ENCODE assay signal across 7 mouse cellular contexts in the genomic region with DNA sequence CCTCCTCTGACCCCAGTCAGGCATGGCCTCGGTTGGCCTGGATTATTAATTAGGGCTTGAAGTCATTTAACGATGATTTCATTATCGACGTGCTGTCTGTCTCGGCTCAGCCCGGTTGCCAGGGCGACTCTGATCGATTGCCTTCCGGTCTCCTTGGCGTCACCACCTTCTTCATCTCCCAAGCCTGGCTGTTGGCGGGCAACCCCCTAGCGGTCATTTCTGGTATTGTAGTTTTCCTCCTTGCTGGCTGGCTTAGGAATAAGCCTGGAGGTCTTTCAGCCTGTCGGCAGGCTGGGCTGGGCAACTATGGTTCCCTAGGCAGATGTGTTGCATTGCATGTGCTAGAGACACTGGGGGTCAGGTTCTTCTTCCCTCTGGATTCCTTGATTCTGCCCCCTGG. TPM values are rescaled to one million over a fixed set of nuclear protein-coding genes. Genes with fewer than 3 reads are reported as not detected.
DNase-seq lines count a peak whose midpoint lies in the region; ATAC-seq lines count a peak whose summit lies in the region.

No protein-coding gene starts in this region.

- H3K9me3 ChIP-seq in forebrain, embryonic 12.5 days = no peaks in the 10 kb centered on the region
- H3K9me3 ChIP-seq in kidney, embryonic 16.5 days (ENCODE audit: low read length) = no peaks in the 10 kb centered on the region
- no peaks in the 10 kb centered on the region for H3K9me3 ChIP-seq in midbrain, embryonic 11.5 days (ENCODE audit: control insufficient read depth, low read length)

- H3K4me2 ChIP-seq in forebrain, embryonic 12.5 days = 0 out of 2 replicates have a peak overlapping the region, but pooled peaks have one; percentile 17
- 0 out of 2 replicates have a peak overlapping the region, but pooled peaks have one; percentile 11 for H3K4me2 ChIP-seq in kidney, embryonic 16.5 days (replicated peaks; ENCODE audit: low read depth, low read length)
- peak overlapping the region; percentile 1; the same call in 1 of the 2 replicates for H3K4me2 ChIP-seq in midbrain, embryonic 11.5 days

- H3K4me1 ChIP-seq in forebrain, embryonic 12.5 days = peaks cover 15% of the 10 kb centered on the region
- peaks cover 10% of the 10 kb centered on the region; the same call in 1 of the 2 replicates for H3K4me1 ChIP-seq in kidney, embryonic 16.5 days (ENCODE audit: insufficient read depth, low read length)
- no peaks in the 10 kb centered on the region for H3K4me1 ChIP-seq in midbrain, embryonic 11.5 days (ENCODE audit: control insufficient read depth, insufficient read depth, low read length)

- no peak overlapping the region for H3K9ac ChIP-seq in forebrain, embryonic 12.5 days
- H3K9ac ChIP-seq in kidney, embryonic 16.5 days (replicated peaks; ENCODE audit: low read length) = no peak overlapping the region
- no peak overlapping the region for H3K9ac ChIP-seq in midbrain, embryonic 11.5 days (ENCODE audit: low read length)

- peaks cover 90% of the 10 kb centered on the region for H3K27me3 ChIP-seq in forebrain, embryonic 12.5 days
- H3K27me3 ChIP-seq in kidney, embryonic 16.5 days (ENCODE audit: insufficient read depth, low read length) = peaks cover 17% of the 10 kb centered on the region
- H3K27me3 ChIP-seq in midbrain, embryonic 11.5 days (ENCODE audit: control insufficient read depth, insufficient read depth, low read length) = peaks cover 16% of the 10 kb centered on the region

- 4% methylated on average over 13 of the region's 13 CpGs for WGBS in forebrain, embryonic 12.5 days
- WGBS in kidney, embryonic 16.5 days = 10% methylated on average over 13 of the region's 13 CpGs
- 2% methylated on average over 13 of the region's 13 CpGs for WGBS in midbrain, embryonic 11.5 days

- H3K4me3 ChIP-seq in forebrain, embryonic 12.5 days (replicated peaks) = no peak overlapping the region
- H3K4me3 ChIP-seq in kidney, embryonic 16.5 days (ENCODE audit: low read length) = no peak overlapping the region
- H3K4me3 ChIP-seq in midbrain, embryonic 11.5 days (ENCODE audit: low read depth, low read length) = no peak overlapping the region

- no peak overlapping the region for H3K27ac ChIP-seq in forebrain, embryonic 12.5 days
- no peak overlapping the region for H3K27ac ChIP-seq in kidney, embryonic 16.5 days (ENCODE audit: low read length)
- no peak overlapping the region for H3K27ac ChIP-seq in midbrain, embryonic 11.5 days (ENCODE audit: low read depth, low read length)

- no peaks in the 10 kb centered on the region for H3K36me3 ChIP-seq in forebrain, embryonic 12.5 days (replicated peaks)
- H3K36me3 ChIP-seq in kidney, embryonic 16.5 days (ENCODE audit: insufficient read depth, low read length) = no peaks in the 10 kb centered on the region
- H3K36me3 ChIP-seq in midbrain, embryonic 11.5 days (ENCODE audit: control insufficient read depth, insufficient read depth, low read length) = no peaks in the 10 kb centered on the region

- DNase-seq in A20 (ENCODE audit: low read depth, low spot score) = peak; percentile 62
- peak; percentile 76 for DNase-seq in CD4-positive, CD25-positive, alpha-beta regulatory T cell, adult 2 months (ENCODE audit: low read depth, low spot score)
- peak; percentile 54 for DNase-seq in brain, adult 2 months (ENCODE audit: low read depth, low spot score)
- peak; percentile 99 for DNase-seq in midbrain, embryonic 11.5 days (ENCODE audit: low spot score, missing footprints)
- peak; percentile 74 for DNase-seq in testis, postnatal 14 days (ENCODE audit: low spot score)

- ATAC-seq in forebrain, embryonic 12.5 days (ENCODE audit: low FRiP score) = peak; percentile 69
- no peak for ATAC-seq in kidney, embryonic 16.5 days (ENCODE audit: low FRiP score, low TSS enrichment)
- ATAC-seq in midbrain, embryonic 11.5 days (ENCODE audit: low FRiP score) = peak; percentile 82

RNA-seq across cellular contexts. Expression of a gene that starts 31.2 kb away (rescaled TPM):
- polyA plus RNA-seq in forebrain, embryonic 12.5 days (2016; fragmentation: Nextera tagmentation; extraction: Ambion mirVana) = 38.8 and 42.7 TPM in 2 replicates
- polyA plus RNA-seq in kidney, embryonic 16.5 days (2015; fragmentation: Nextera tagmentation; extraction: Ambion mirVana) = 60.4 and 63.2 TPM in 2 replicates
- polyA plus RNA-seq in midbrain, embryonic 11.5 days (2014; fragmentation: Nextera tagmentation; extraction: Ambion mirVana) = 27.5 and 28.3 TPM in 2 replicates
